Mouse (Mus musculus) ES-Bruce4 (cell line): ENCODE results near the gene Klhl29.

Experiments used
- CTCF ChIP-seq: IDR thresholded peaks from one replicate; pipeline ENCODE4 v1.8.1; 2011; ENCODE audit warnings: low read depth, low read length
- EP300 ChIP-seq: IDR thresholded peaks from 2 replicates; pipeline ENCODE4 v1.6.1; 2011; ENCODE audit warnings: low read depth, low read length; ENCODE audit not compliant: insufficient read depth
- POLR2A ChIP-seq: IDR thresholded peaks from one replicate; pipeline ENCODE4 v1.8.1; 2011; ENCODE audit warnings: low read length; ENCODE audit not compliant: insufficient read depth

DNA sequence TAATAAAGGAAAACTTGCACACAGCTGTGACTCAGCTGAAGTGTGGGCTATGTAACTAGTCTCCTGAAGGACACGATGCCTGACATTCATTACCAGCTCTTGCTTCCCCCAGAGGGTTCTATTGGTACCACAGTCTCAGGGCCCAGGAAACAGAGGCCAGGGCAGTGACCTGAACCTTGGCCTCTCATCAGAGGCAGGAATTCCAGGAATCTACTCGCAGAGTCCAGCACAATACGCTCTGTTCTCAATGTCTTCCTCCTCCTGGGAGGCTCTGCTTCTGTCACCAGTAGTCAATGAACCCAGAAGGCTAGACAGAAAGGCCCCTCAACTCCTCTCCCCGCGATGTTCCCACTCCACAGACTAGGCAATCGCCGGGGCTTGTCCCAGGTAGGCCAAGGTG, 125.4 kb downstream of the Klhl29 start:
- TF ChIP-seq POLR2A (no peak), EP300 (no peak), CTCF (no peak)
